Comparison of ENCODE assay signal across 20 mouse cellular contexts in genomic region chr1:144699790-144700189, GRCm38 (mm10).
DNase-seq lines count a peak whose midpoint lies in the region; ATAC-seq lines count a peak whose summit lies in the region.
"Had no signal": no experiment of that assay in that cellular context is flagged by ENCODE, and none has a peak within 500 bp of the region (broad histone marks: within the 10 kb centered on the region; RNA-seq: fewer than 3 reads in every experiment).

No protein-coding gene starts in this region.

- H3K4me2 ChIP-seq in heart, embryonic 16.5 days (ENCODE audit: low read depth, low read length) = no peak overlapping the region
- no peak overlapping the region for H3K4me2 ChIP-seq in heart, embryonic 12.5 days
- H3K4me2 ChIP-seq in lung, embryonic 15.5 days = no peak overlapping the region
- H3K4me2 ChIP-seq: forebrain, embryonic 13.5 days; heart, embryonic 15.5 days had no signal

- H3K27ac ChIP-seq in heart, embryonic 16.5 days (ENCODE audit: low read length) = no peak overlapping the region
- H3K27ac ChIP-seq in heart, embryonic 12.5 days (ENCODE audit: poor library complexity, severe bottlenecking) = no peak overlapping the region
- no peak overlapping the region for H3K27ac ChIP-seq in lung, embryonic 15.5 days
- H3K27ac ChIP-seq: embryonic facial prominence, embryonic 10.5 days; forebrain, embryonic 13.5 days; gastrocnemius, adult 2 months; heart, embryonic 10.5 days; heart, embryonic 15.5 days; hindbrain, postnatal 0 days had no signal

- H3K4me1 ChIP-seq in heart, embryonic 16.5 days (ENCODE audit: control insufficient read depth, insufficient read depth, low read length) = peaks cover 4% of the 10 kb centered on the region; the same call in 1 of the 2 replicates
- H3K4me1 ChIP-seq in heart, embryonic 12.5 days (replicated peaks) = no peaks in the 10 kb centered on the region
- no peaks in the 10 kb centered on the region for H3K4me1 ChIP-seq in lung, embryonic 15.5 days
- H3K4me1 ChIP-seq: forebrain, embryonic 13.5 days; heart, embryonic 10.5 days; heart, embryonic 15.5 days had no signal

- H3K9me3 ChIP-seq in heart, embryonic 16.5 days (replicated peaks; ENCODE audit: control insufficient read depth, low read length) = no peaks in the 10 kb centered on the region
- H3K9me3 ChIP-seq in heart, embryonic 12.5 days (replicated peaks) = no peaks in the 10 kb centered on the region
- no peaks in the 10 kb centered on the region for H3K9me3 ChIP-seq in lung, embryonic 15.5 days
- H3K9me3 ChIP-seq: embryonic facial prominence, embryonic 10.5 days; forebrain, embryonic 13.5 days; heart, embryonic 10.5 days; heart, embryonic 15.5 days had no signal

- WGBS in heart, embryonic 16.5 days = 63% methylated on average over 1 of the region's 1 CpGs
- WGBS in heart, embryonic 12.5 days = 77% methylated on average over 1 of the region's 1 CpGs
- WGBS in lung, embryonic 15.5 days = 38% methylated on average over 1 of the region's 1 CpGs

- H3K27me3 ChIP-seq in heart, embryonic 16.5 days (ENCODE audit: control insufficient read depth, insufficient read depth, low read length) = no peaks in the 10 kb centered on the region
- H3K27me3 ChIP-seq in heart, embryonic 12.5 days (replicated peaks) = no peaks in the 10 kb centered on the region
- H3K27me3 ChIP-seq in lung, embryonic 15.5 days = no peaks in the 10 kb centered on the region
- H3K27me3 ChIP-seq: forebrain, embryonic 13.5 days; heart, embryonic 15.5 days had no signal

- peak; percentile 72 for ATAC-seq in heart, embryonic 16.5 days (replicated peaks; ENCODE audit: extremely low read depth, insufficient read depth, low FRiP score)
- no peak for ATAC-seq in heart, embryonic 12.5 days (ENCODE audit: insufficient number of reproducible peaks, low FRiP score)
- ATAC-seq in lung, embryonic 15.5 days (ENCODE audit: borderline replicate concordance, extremely low read depth, low FRiP score, low TSS enrichment) = peak; percentile 49; the same call in 1 of the 2 replicates
- ATAC-seq: forebrain, embryonic 13.5 days; hindbrain, postnatal 0 days had no signal

- no peak overlapping the region for H3K9ac ChIP-seq in heart, embryonic 16.5 days (ENCODE audit: low read length)
- no peak overlapping the region for H3K9ac ChIP-seq in heart, embryonic 12.5 days
- H3K9ac ChIP-seq in lung, embryonic 15.5 days = no peak overlapping the region
- H3K9ac ChIP-seq: forebrain, embryonic 13.5 days; heart, embryonic 15.5 days had no signal

- H3K4me3 ChIP-seq in heart, embryonic 16.5 days (ENCODE audit: low read length) = no peak overlapping the region
- no peak overlapping the region for H3K4me3 ChIP-seq in heart, embryonic 12.5 days
- H3K4me3 ChIP-seq in lung, embryonic 15.5 days = no peak overlapping the region
- H3K4me3 ChIP-seq: embryonic facial prominence, embryonic 10.5 days; forebrain, embryonic 13.5 days; gastrocnemius, adult 2 months; heart, embryonic 10.5 days; heart, embryonic 15.5 days had no signal

- intact Hi-C loops in gastrocnemius, postnatal 14 days (cut with DNase I; ENCODE audit: low total_unique reads) = no loop called here

- H3K36me3 ChIP-seq in heart, embryonic 16.5 days (ENCODE audit: control insufficient read depth, insufficient read depth) = no peaks in the 10 kb centered on the region
- no peaks in the 10 kb centered on the region for H3K36me3 ChIP-seq in heart, embryonic 12.5 days
- no peaks in the 10 kb centered on the region for H3K36me3 ChIP-seq in lung, embryonic 15.5 days
- H3K36me3 ChIP-seq: embryonic facial prominence, embryonic 10.5 days; heart, embryonic 10.5 days; heart, embryonic 15.5 days had no signal

- DNase-seq in lung, postnatal 14 days = no peak
- peak; percentile 24 for DNase-seq in testis, postnatal 14 days (ENCODE audit: low spot score)
- DNase-seq in testis, postnatal 10 days (ENCODE audit: low spot score) = no peak
- no peak for DNase-seq in Muller cell, postnatal 12 days (ENCODE audit: inconsistent ontology term)
- no peak for DNase-seq in gastrocnemius, postnatal 14 days
- DNase-seq: adrenal gland, postnatal 36 days; cerebellum, adult 2 months; cerebellum, postnatal 10 days; gastrocnemius, adult 2 months; gastrocnemius, postnatal 36 days; heart, adult 11 months; heart, postnatal 36 days had no signal
